Comparison of ENCODE assay signal across 13 mouse cellular contexts in genomic region chr19:21050994-21051721, GRCm38 (mm10).
DNase-seq lines count a peak whose midpoint lies in the region; ATAC-seq lines count a peak whose summit lies in the region.
"Had no signal": no experiment of that assay in that cellular context is flagged by ENCODE, and none has a peak within 500 bp of the region (broad histone marks: within the 10 kb centered on the region; RNA-seq: fewer than 3 reads in every experiment).

No protein-coding gene starts in this region.

- 48% methylated on average over 9 of the region's 9 CpGs for WGBS in embryonic facial prominence, embryonic 15.5 days
- WGBS in embryonic facial prominence, embryonic 10.5 days: 57% methylated on average over 9 of the region's 9 CpGs

- ATAC-seq in embryonic facial prominence, embryonic 15.5 days (ENCODE audit: insufficient number of reproducible peaks, low FRiP score, low TSS enrichment, low read depth): no peak
- ATAC-seq: hindbrain, embryonic 16.5 days; Patski had no signal

- H3K9me3 ChIP-seq in embryonic facial prominence, embryonic 15.5 days (replicated peaks): no peaks in the 10 kb centered on the region
- no peaks in the 10 kb centered on the region for H3K9me3 ChIP-seq in embryonic facial prominence, embryonic 10.5 days

- H3K4me3 ChIP-seq in embryonic facial prominence, embryonic 15.5 days (replicated peaks): no peak overlapping the region
- H3K4me3 ChIP-seq in embryonic facial prominence, embryonic 10.5 days: no peak overlapping the region

- no peaks in the 10 kb centered on the region for H3K4me1 ChIP-seq in embryonic facial prominence, embryonic 15.5 days
- peaks cover 5% of the 10 kb centered on the region for H3K4me1 ChIP-seq in embryonic facial prominence, embryonic 10.5 days

- H3K4me2 ChIP-seq in embryonic facial prominence, embryonic 15.5 days (replicated peaks): no peak overlapping the region
- H3K4me2 ChIP-seq: heart, embryonic 11.5 days had no signal

- H3K36me3 ChIP-seq in embryonic facial prominence, embryonic 15.5 days: no peaks in the 10 kb centered on the region
- no peaks in the 10 kb centered on the region for H3K36me3 ChIP-seq in embryonic facial prominence, embryonic 10.5 days (replicated peaks)

- H3K27me3 ChIP-seq in embryonic facial prominence, embryonic 15.5 days: no peaks in the 10 kb centered on the region
- H3K27me3 ChIP-seq in embryonic facial prominence, embryonic 10.5 days (replicated peaks; ENCODE audit: low read depth, poor library complexity, severe bottlenecking): no peaks in the 10 kb centered on the region
- H3K27me3 ChIP-seq: Patski had no signal

- peak overlapping the region; percentile 56; the same call in 1 of the 2 replicates for H3K27ac ChIP-seq in embryonic facial prominence, embryonic 15.5 days (replicated peaks)
- no peak overlapping the region for H3K27ac ChIP-seq in embryonic facial prominence, embryonic 10.5 days (replicated peaks)
- H3K27ac ChIP-seq: liver, embryonic 14.5 days had no signal

- DNase-seq in embryonic facial prominence, embryonic 10.5 days (ENCODE audit: low spot score): no peak
- DNase-seq in thymus, postnatal 4 days: peak; percentile 14
- no peak for DNase-seq in thymus, adult 18-20 months
- DNase-seq in kidney, postnatal 14 days: peak; percentile 36
- no peak for DNase-seq in layer of hippocampus, postnatal 14 days (ENCODE audit: low spot score in 2 of 2)
- DNase-seq in spleen, adult 12 weeks (ENCODE audit: low spot score): no peak
- no peak for DNase-seq in retina, postnatal 1 day
- DNase-seq: cerebellum, postnatal 25 days had no signal

- H3K9ac ChIP-seq in embryonic facial prominence, embryonic 15.5 days: no peak overlapping the region
- H3K9ac ChIP-seq: liver, embryonic 14.5 days had no signal

Comparison
In these comparisons a context has a peak if more than half of its experiments do, and no peak if none do; other contexts are left out.
1. DNase-seq: peak in thymus, postnatal 4 days (single experiment) and kidney, postnatal 14 days (single experiment); none in embryonic facial prominence, embryonic 10.5 days (single experiment), thymus, adult 18-20 months (0 of 2), layer of hippocampus, postnatal 14 days (0 of 2), spleen, adult 12 weeks (single experiment) and retina, postnatal 1 day (single experiment).